Mouse (Mus musculus) liver (tissue): ENCODE results near the gene Pramel4.
"Not testable (repeated sequence)": the region's sequence is repeated elsewhere in the genome, so short reads cannot be mapped to it uniquely, and the experiment has no call there.

Experiments
- DNase-seq: peaks from one replicate; pipeline ENCODE4 v3.0.0-alpha.2; 2020; ENCODE audit warnings: mixed read lengths

Pramel4 gene

GRCm38 (mm10) chr4:144058826-144059225 lies at the start of gene Pramel4:
Gene Pramel4 (plus strand): TSS chr4:144059126.
- not testable (repeated sequence) for DNase-seq

- DNase-seq, result not testable (repeated sequence)
These were observed 47.2 kb downstream of the Pramel4 start, which contains the start of gene Gm13102 for GRCm38 (mm10) chr4:144106174-144106573. Gene Gm13102 (plus strand): TSS chr4:144106474.
